Comparison of ENCODE assay signal across 12 mouse cellular contexts in the genomic region with DNA sequence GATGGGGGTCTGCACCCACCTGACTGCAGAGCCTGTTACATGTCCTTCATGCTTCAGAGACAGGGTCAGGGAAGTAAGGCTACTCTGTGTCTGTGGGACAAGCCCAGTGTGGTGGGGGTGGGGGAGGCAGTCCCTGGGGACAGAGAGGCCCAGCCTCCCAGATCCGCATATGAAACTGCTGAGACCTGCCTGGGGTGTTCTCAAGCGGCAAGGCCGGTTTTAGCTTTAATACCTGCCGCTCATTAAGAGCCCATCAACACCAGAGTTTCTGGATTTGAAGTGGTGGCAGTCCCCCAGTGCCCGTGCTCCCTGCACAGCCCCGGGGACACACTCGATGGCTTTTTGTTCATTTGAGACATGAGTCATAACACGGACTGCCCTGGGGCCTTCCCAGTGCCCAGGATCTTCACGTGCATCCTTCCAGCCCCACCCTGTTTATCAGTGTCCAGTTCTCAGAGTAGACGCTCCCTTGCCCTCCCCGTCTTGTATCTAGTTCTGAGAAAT. TPM values are rescaled to one million over a fixed set of nuclear protein-coding genes. Genes with fewer than 3 reads are reported as not detected.
DNase-seq lines count a peak whose midpoint lies in the region; ATAC-seq and TF ChIP-seq lines count a peak whose summit lies in the region.
"Had no signal": no experiment of that assay in that cellular context is flagged by ENCODE, and none has a peak within 500 bp of the region (broad histone marks: within the 10 kb centered on the region; RNA-seq: fewer than 3 reads in every experiment).

No protein-coding gene starts in this region.

- DNase-seq in hindbrain, embryonic 10.5 days (ENCODE audit: low spot score): no peak
- DNase-seq in 3134 (ENCODE audit: extremely low read depth, insufficient read length, low spot score) (peak; percentile 68), G1E (ENCODE audit: low spot score) (no peak), liver (peak; percentile 86)
- DNase-seq in cerebellum, adult 11 months: no peak
- DNase-seq in left cerebral cortex, adult 18-20 months (ENCODE audit: low spot score in 2 of 2): no peak
- DNase-seq: kidney, postnatal 10 days; right cerebral cortex, postnatal 25 days; thymus, adult 2 months had no signal

- 43% methylated on average over 11 of the region's 11 CpGs for WGBS in hindbrain, embryonic 10.5 days
- WGBS in hindbrain, embryonic 16.5 days: 37% methylated on average over 11 of the region's 11 CpGs

- no peak overlapping the region for H3K4me3 ChIP-seq in hindbrain, embryonic 10.5 days
- no peak overlapping the region for H3K4me3 ChIP-seq in hindbrain, embryonic 16.5 days (ENCODE audit: low read length)
- H3K4me3 ChIP-seq in G1E (ENCODE audit: low read depth, low read length): peak overlapping the region; percentile 58; the same call in 1 of the 2 replicates

- peak overlapping the region; percentile 41 for H3K27ac ChIP-seq in hindbrain, embryonic 10.5 days
- no peak overlapping the region for H3K27ac ChIP-seq in hindbrain, embryonic 16.5 days (ENCODE audit: low read depth, low read length)

- ATAC-seq in hindbrain, embryonic 16.5 days: no peak
- 0 out of 2 replicates have a peak, but pooled peaks have one; percentile 28 for ATAC-seq in G1E (ENCODE audit: extremely low read depth, insufficient number of reproducible peaks, low FRiP score, poor library complexity, severe bottlenecking)
- ATAC-seq in megakaryocyte progenitor cell, adult 5-6 weeks (replicated peaks; ENCODE audit: poor library complexity): no peak

- no peak overlapping the region; the same call in none of the 2 replicates for H3K9ac ChIP-seq in hindbrain, embryonic 16.5 days (ENCODE audit: low read depth, low read length)

- peaks cover 23% of the 10 kb centered on the region for H3K27me3 ChIP-seq in hindbrain, embryonic 10.5 days (ENCODE audit: insufficient read depth, poor library complexity, severe bottlenecking)
- H3K27me3 ChIP-seq in hindbrain, embryonic 16.5 days (replicated peaks; ENCODE audit: control insufficient read depth, insufficient read depth, low read length): peaks cover 3% of the 10 kb centered on the region
- H3K27me3 ChIP-seq in G1E (ENCODE audit: insufficient read depth, low read length): peaks cover 15% of the 10 kb centered on the region; the same call in 1 of the 2 replicates

- no peaks in the 10 kb centered on the region for H3K9me3 ChIP-seq in hindbrain, embryonic 10.5 days
- no peaks in the 10 kb centered on the region for H3K9me3 ChIP-seq in hindbrain, embryonic 16.5 days (ENCODE audit: control insufficient read depth, low read length)
- no peaks in the 10 kb centered on the region for H3K9me3 ChIP-seq in G1E (replicated peaks)

- TF ChIP-seq CTCF in G1E (IDR thresholded peaks at IDR 0.05; ENCODE audit: low read depth, low read length): no peak

- H3K4me1 ChIP-seq in hindbrain, embryonic 10.5 days (replicated peaks): peaks cover 30% of the 10 kb centered on the region
- peaks cover 8% of the 10 kb centered on the region for H3K4me1 ChIP-seq in hindbrain, embryonic 16.5 days (ENCODE audit: control insufficient read depth, insufficient read depth, low read depth, low read length)
- peaks cover 55% of the 10 kb centered on the region for H3K4me1 ChIP-seq in G1E (ENCODE audit: insufficient read depth, low read depth, low read length)

- no peak overlapping the region for H3K4me2 ChIP-seq in hindbrain, embryonic 16.5 days (ENCODE audit: low read length)

- H3K36me3 ChIP-seq in hindbrain, embryonic 10.5 days: peaks cover 19% of the 10 kb centered on the region
- H3K36me3 ChIP-seq in hindbrain, embryonic 16.5 days (ENCODE audit: control insufficient read depth, insufficient read depth, low read length): no peaks in the 10 kb centered on the region
- peaks cover 27% of the 10 kb centered on the region for H3K36me3 ChIP-seq in G1E (replicated peaks)

RNA-seq across cellular contexts. Expression of a gene that starts 5.4 kb away (rescaled TPM):
- 0.18 and 0.46 TPM in 2 replicates for polyA plus RNA-seq in hindbrain, embryonic 10.5 days (2016; fragmentation: Nextera tagmentation; extraction: Ambion mirVana)
- polyA plus RNA-seq in hindbrain, embryonic 16.5 days (2015; fragmentation: Nextera tagmentation; extraction: Ambion mirVana): 0.10 and 0.31 TPM in 2 replicates
- total RNA-seq in G1E (2014; fragmentation: Nextera tagmentation) (1.6 and 2.4 TPM in 2 replicates), G1E (2017) (0.71 and 1.2 TPM in 2 replicates)
- 0.18 and 0.65 TPM in 2 replicates for polyA plus RNA-seq in G1E (2012)
- 2.1 and 2.4 TPM in 2 replicates for total RNA-seq in megakaryocyte progenitor cell, adult 5-6 weeks (2015)
- total RNA-seq in megakaryocyte progenitor cell, adult 5-6 weeks (2017): 0.34 and 0.92 TPM in 2 replicates
- under 1 TPM; 0.26 to 0.49 TPM for total RNA-seq in left cerebral cortex, adult 18-20 months (2021)
- polyA plus RNA-seq: heart, postnatal 0 days had no signal

RNA-seq across cellular contexts. Expression of a gene that starts 15.0 kb away (rescaled TPM):
- polyA plus RNA-seq in hindbrain, embryonic 10.5 days (2016; fragmentation: Nextera tagmentation; extraction: Ambion mirVana): 86.2 and 92.6 TPM in 2 replicates
- polyA plus RNA-seq in hindbrain, embryonic 16.5 days (2015; fragmentation: Nextera tagmentation; extraction: Ambion mirVana): 20.0 and 24.0 TPM in 2 replicates
- total RNA-seq in G1E (2014; fragmentation: Nextera tagmentation): 70.7 and 84.1 TPM in 2 replicates
- total RNA-seq in G1E (2017): 13.7 and 15.7 TPM in 2 replicates
- 103 and 105 TPM in 2 replicates for polyA plus RNA-seq in G1E (2012)
- 32.9 and 42.6 TPM in 2 replicates for total RNA-seq in megakaryocyte progenitor cell, adult 5-6 weeks (2015)
- total RNA-seq in megakaryocyte progenitor cell, adult 5-6 weeks (2017): 16.5 and 24.9 TPM in 2 replicates
- total RNA-seq in left cerebral cortex, adult 18-20 months (2021): 1 to 10 TPM; 4.0 to 4.4 TPM

RNA-seq across cellular contexts. Expression of a gene that starts 17.0 kb away (rescaled TPM):
- polyA plus RNA-seq in hindbrain, embryonic 10.5 days (2016; fragmentation: Nextera tagmentation; extraction: Ambion mirVana): 1.6 and 1.8 TPM in 2 replicates
- 3.4 and 4.2 TPM in 2 replicates for polyA plus RNA-seq in hindbrain, embryonic 16.5 days (2015; fragmentation: Nextera tagmentation; extraction: Ambion mirVana)
- total RNA-seq in G1E (2014; fragmentation: Nextera tagmentation) (not detected in 2 replicates), G1E (2017) (0.05 TPM in 1 of 2 replicates, not detected in the other)
- not detected in 2 replicates for polyA plus RNA-seq in G1E (2012)
- total RNA-seq in megakaryocyte progenitor cell, adult 5-6 weeks (2015): 0.10 and 0.12 TPM in 2 replicates
- 0.27 and 3.2 TPM in 2 replicates for total RNA-seq in megakaryocyte progenitor cell, adult 5-6 weeks (2017)
- total RNA-seq in left cerebral cortex, adult 18-20 months (2021): 1 to 10 TPM; 2.6 to 3.0 TPM

RNA-seq across cellular contexts. Expression of a gene that starts 22.6 kb away (rescaled TPM):
- polyA plus RNA-seq in hindbrain, embryonic 10.5 days (2016; fragmentation: Nextera tagmentation; extraction: Ambion mirVana): 0.17 and 1.5 TPM in 2 replicates
- 16.7 and 20.3 TPM in 2 replicates for polyA plus RNA-seq in hindbrain, embryonic 16.5 days (2015; fragmentation: Nextera tagmentation; extraction: Ambion mirVana)
- total RNA-seq in G1E (2014; fragmentation: Nextera tagmentation) (not detected in 2 replicates), G1E (2017) (not detected in 2 replicates)
- not detected in 2 replicates for polyA plus RNA-seq in G1E (2012)
- total RNA-seq in megakaryocyte progenitor cell, adult 5-6 weeks (2015): not detected in 2 replicates
- total RNA-seq in megakaryocyte progenitor cell, adult 5-6 weeks (2017): not detected in 2 replicates
- total RNA-seq in left cerebral cortex, adult 18-20 months (2021): 100 to 1,000 TPM in 1 of 2 experiments, 10 to 100 TPM in 1; 93.7 to 101 TPM
- polyA plus RNA-seq: heart, postnatal 0 days had no signal

RNA-seq across cellular contexts. Expression of a gene that starts 45.1 kb away (rescaled TPM):
- 72.8 and 111 TPM in 2 replicates for polyA plus RNA-seq in hindbrain, embryonic 10.5 days (2016; fragmentation: Nextera tagmentation; extraction: Ambion mirVana)
- polyA plus RNA-seq in hindbrain, embryonic 16.5 days (2015; fragmentation: Nextera tagmentation; extraction: Ambion mirVana): 321 and 348 TPM in 2 replicates
- total RNA-seq in G1E (2014; fragmentation: Nextera tagmentation) (not detected in 2 replicates), G1E (2017) (0.05 and 0.12 TPM in 2 replicates)
- polyA plus RNA-seq in G1E (2012): not detected in 2 replicates
- total RNA-seq in megakaryocyte progenitor cell, adult 5-6 weeks (2015): 0.07 TPM in 1 of 2 replicates, not detected in the other
- 0.08 TPM in 1 of 2 replicates, not detected in the other for total RNA-seq in megakaryocyte progenitor cell, adult 5-6 weeks (2017)
- total RNA-seq in left cerebral cortex, adult 18-20 months (2021): 100 to 1,000 TPM; 494 to 520 TPM

Comparison
In these comparisons a context has a peak if more than half of its experiments do, and no peak if none do; other contexts are left out.
1. DNase-seq: peak in 3134 (single experiment) and liver (single experiment); none in hindbrain, embryonic 10.5 days (single experiment), G1E (single experiment), cerebellum, adult 11 months (single experiment) and left cerebral cortex, adult 18-20 months (0 of 2).